Mouse (Mus musculus) CH12.LX (cell line): ENCODE measurements around the gene Gramd1b. TPM values are rescaled to one million over a fixed set of nuclear protein-coding genes. Genes with fewer than 3 reads are reported as not detected.

Experiments used
- DNase-seq: peaks from one replicate; pipeline ENCODE4 v3.0.0-alpha.2; 2013; ENCODE audit errors: extremely low read depth
- H3K27ac ChIP-seq: 2 replicates; pipeline ENCODE4 v1.5.1; 2012; ENCODE audit warnings: low read depth, mild to moderate bottlenecking, control low read depth, moderate library complexity; ENCODE audit not compliant: insufficient read depth
- H3K27me3 ChIP-seq: replicated peaks from 2 replicates; pipeline ENCODE3; 2012; ENCODE audit warnings: inconsistent platforms
- H3K36me3 ChIP-seq, 2 experiments: replicated peaks in 1 of 2; 2 replicates each; pipeline versions ENCODE3 to v1.6.1; 2012; ENCODE audit warnings: inconsistent platforms in 1 of 2, low read length in 1 of 2, mild to moderate bottlenecking in 1 of 2, mixed read lengths in 1 of 2, moderate library complexity in 1 of 2; ENCODE audit not compliant: control insufficient read depth in 1 of 2, insufficient read depth in 1 of 2
- H3K4me1 ChIP-seq, 2 experiments: 2 replicates each; pipeline ENCODE4 v1.6.1; 2012; ENCODE audit warnings: inconsistent platforms in 1 of 2, moderate library complexity in 1 of 2; ENCODE audit not compliant: insufficient read depth in 2 of 2, control insufficient read depth in 1 of 2
- H3K4me2 ChIP-seq: 2 replicates; pipeline ENCODE4 v1.6.1; 2012; ENCODE audit warnings: low read depth, mild to moderate bottlenecking, control low read depth; ENCODE audit not compliant: poor library complexity, insufficient read depth, severe bottlenecking
- H3K4me3 ChIP-seq, 3 experiments: fragments of 150-350 bp in 1 of 3; sonication (generic) in 1 of 3; replicated peaks in 1 of 3; 2 replicates each; pipeline versions ENCODE3 to v1.5.1; 2011 to 2012; ENCODE audit warnings: low read depth in 2 of 3, low read length in 2 of 3, mild to moderate bottlenecking in 2 of 3, moderate library complexity in 2 of 3, control low read depth in 1 of 3, improper control_type of control experiment in 1 of 3, inconsistent platforms in 1 of 3, mixed read lengths in 1 of 3; ENCODE audit not compliant: poor library complexity in 1 of 3
- H3K79me2 ChIP-seq: replicated peaks from 2 replicates; pipeline ENCODE4 v1.6.1; 2012; ENCODE audit warnings: mild to moderate bottlenecking, moderate library complexity; ENCODE audit not compliant: control insufficient read depth, poor library complexity, insufficient read depth, severe bottlenecking; ENCODE audit errors: extremely low read depth
- H3K9ac ChIP-seq: 2 replicates; pipeline ENCODE4 v1.6.1; 2012; ENCODE audit warnings: low read depth, mild to moderate bottlenecking, control low read depth, moderate library complexity; ENCODE audit not compliant: insufficient read depth
- H3K9me3 ChIP-seq: replicated peaks from 2 replicates; pipeline ENCODE3; 2012; ENCODE audit warnings: low read length, inconsistent platforms, mixed read lengths
- BHLHE40 ChIP-seq: IDR thresholded peaks from 2 replicates; pipeline ENCODE4 v1.6.1; 2011; ENCODE audit warnings: mild to moderate bottlenecking, low read depth, low read length, improper control_type of control experiment
- CHD1 ChIP-seq: IDR thresholded peaks from 2 replicates; pipeline ENCODE4 v1.6.1; 2012; ENCODE audit warnings: low read depth, low read length, improper control_type of control experiment, inconsistent platforms
- E2F4 ChIP-seq: IDR thresholded peaks from 2 replicates; pipeline ENCODE4 v1.6.1; 2011; ENCODE audit warnings: low read depth, low read length, improper control_type of control experiment; ENCODE audit not compliant: insufficient replicate concordance
- EP300 ChIP-seq: IDR thresholded peaks from 2 replicates; pipeline ENCODE4 v1.6.1; 2011; ENCODE audit warnings: low read length, improper control_type of control experiment
- IRF4 ChIP-seq: IDR thresholded peaks from 2 replicates; pipeline ENCODE4 v1.6.1; 2014; ENCODE audit warnings: low read depth, mild to moderate bottlenecking, inconsistent platforms, low read length, improper control_type of control experiment
- JUND ChIP-seq: conservative IDR thresholded peaks from 2 replicates; pipeline ENCODE4 v1.6.1; 2011; ENCODE audit warnings: low read depth, low read length, improper control_type of control experiment
- MAFK ChIP-seq: IDR thresholded peaks from 2 replicates; pipeline ENCODE4 v1.6.1; 2011; ENCODE audit warnings: low read length, improper control_type of control experiment; ENCODE audit not compliant: insufficient replicate concordance
- MAZ ChIP-seq: IDR thresholded peaks from 2 replicates; pipeline ENCODE4 v1.6.1; 2012; ENCODE audit warnings: low read depth, mild to moderate bottlenecking, inconsistent platforms, low read length, improper control_type of control experiment, moderate library complexity
- MXI1 ChIP-seq: IDR thresholded peaks from 2 replicates; pipeline ENCODE4 v1.6.1; 2011; ENCODE audit warnings: mild to moderate bottlenecking, low read depth, low read length, improper control_type of control experiment
- MYC ChIP-seq: IDR thresholded peaks from 2 replicates; pipeline ENCODE4 v1.6.1; 2011; ENCODE audit warnings: low read depth, mild to moderate bottlenecking, improper control_type of control experiment, low read length
- NRF1 ChIP-seq: IDR thresholded peaks from 2 replicates; pipeline ENCODE4 v1.6.1; 2014; ENCODE audit warnings: low read depth, mild to moderate bottlenecking, inconsistent platforms, low read length, improper control_type of control experiment, moderate library complexity
- PAX5 ChIP-seq: IDR thresholded peaks from 2 replicates; pipeline ENCODE4 v1.6.1; 2012; ENCODE audit warnings: low read length, inconsistent platforms, mixed read lengths
- POLR2AphosphoS2 ChIP-seq: IDR thresholded peaks from 2 replicates; pipeline ENCODE4 v1.6.1; 2011; ENCODE audit warnings: low read depth, low read length, improper control_type of control experiment
- RCOR1 ChIP-seq: conservative IDR thresholded peaks from 2 replicates; pipeline ENCODE4 v1.6.1; 2012; ENCODE audit warnings: low read depth, mild to moderate bottlenecking, inconsistent platforms, low read length, improper control_type of control experiment
- SIN3A ChIP-seq: IDR thresholded peaks from 2 replicates; pipeline ENCODE4 v1.6.1; 2012; ENCODE audit warnings: low read length, improper control_type of control experiment, inconsistent platforms
- UBTF ChIP-seq: IDR thresholded peaks from 2 replicates; pipeline ENCODE4 v1.6.1; 2012; ENCODE audit warnings: low read depth, mild to moderate bottlenecking, inconsistent platforms, low read length, improper control_type of control experiment, moderate library complexity
- USF1 ChIP-seq: IDR thresholded peaks from 2 replicates; pipeline ENCODE4 v1.6.1; 2014; ENCODE audit warnings: low read depth, mild to moderate bottlenecking, inconsistent platforms, low read length, improper control_type of control experiment
- USF2 ChIP-seq: conservative IDR thresholded peaks from 2 replicates; pipeline ENCODE4 v1.6.1; 2011; ENCODE audit warnings: low read depth, low read length, improper control_type of control experiment
- ZMIZ1 ChIP-seq: IDR thresholded peaks from 2 replicates; pipeline ENCODE4 v1.6.1; 2012; ENCODE audit warnings: low read depth, mild to moderate bottlenecking, inconsistent platforms, low read length, improper control_type of control experiment
- ZNF384 ChIP-seq: IDR thresholded peaks from 2 replicates; pipeline ENCODE4 v1.6.1; 2012; ENCODE audit warnings: low read depth, low read length, improper control_type of control experiment, inconsistent platforms
- dilution Hi-C: fragments of 300-500 bp; cut with MboI; formaldehyde crosslinking; loops from 2 replicates; pipeline ENCODE4 v1.14.3; 2020; ENCODE audit warnings: low sequenced_read_pairs; ENCODE audit not compliant: extremely low pct_unique_long_range_greater_than_20kb, extremely low pct_ligation_motif_present
- in situ Hi-C: fragments of 300-500 bp; cut with MboI; formaldehyde crosslinking; loops from 3 replicates; pipeline ENCODE4 v1.14.3; 2019; ENCODE audit warnings: low sequenced_read_pairs, low pct_ligation_motif_present, low pct_unique_long_range_greater_than_20kb, mixed read lengths
- polyA plus RNA-seq: library from polyadenylated mRNA; unstranded; fragments of >175 nt; gene quantifications from 2 replicates; pipeline ENCODE4 v1.2.1, GENCODE M21; 2012; ENCODE audit warnings: low read depth; ENCODE audit not compliant: insufficient read length
- total RNA-seq, 2 experiments: library from RNA; depleted of rRNA; stranded (reverse); fragments of 300-350 nt in 1 of 2; fragments of >200 nt in 1 of 2; gene quantifications; 2 replicates each; pipeline ENCODE4 v1.2.3; 2012 to 2014

Gramd1b gene
- total and polyA plus RNA-seq, 3 experiments = 13.3 to 40.8 (median 16.7) TPM

GRCm38 (mm10) chr9:40437891-40438290, 93.3 kb downstream of the Gramd1b start:
- DNase-seq = no peak
- TF ChIP-seq JUND (no peak), NRF1 (no peak), BHLHE40 (no peak), EP300 (no peak), MYC (no peak), PAX5 (no peak)
- H3K4me1 ChIP-seq = peaks cover 3 to 23% of the 10 kb centered on the region in 2 experiments; a peak in 3 of 4 replicates
- H3K4me3 ChIP-seq = no peak overlapping the region
- peaks cover 4% of the 10 kb centered on the region for H3K9me3 ChIP-seq
- dilution Hi-C loops (no loop called here), in situ Hi-C loops (no loop called here)
- H3K9ac ChIP-seq = no peak overlapping the region
- no peaks in the 10 kb centered on the region for H3K79me2 ChIP-seq
- no peaks in the 10 kb centered on the region for H3K27me3 ChIP-seq
- peaks cover 0 to 20% of the 10 kb centered on the region in 2 experiments for H3K36me3 ChIP-seq
- H3K4me2 ChIP-seq = no peak overlapping the region
- no peak overlapping the region for H3K27ac ChIP-seq

- Histone ChIP-seq H3K9ac (no peak overlapping the region), H3K36me3 (peaks cover 0 to 9% of the 10 kb centered on the region in 2 experiments), H3K9me3 (peaks cover 7% of the 10 kb centered on the region), H3K27ac (no peak overlapping the region), H3K27me3 (no peaks in the 10 kb centered on the region), H3K4me2 (no peak overlapping the region), H3K79me2 (no peaks in the 10 kb centered on the region), H3K4me1 (peaks cover 3 to 20% of the 10 kb centered on the region in 2 experiments; a peak in 3 of 4 replicates), H3K4me3 (no peak overlapping the region)
- TF ChIP-seq UBTF = no peak
- no peak for TF ChIP-seq SIN3A
- no peak for TF ChIP-seq IRF4
- TF ChIP-seq JUND = no peak
- TF ChIP-seq MXI1 = no peak
- no peak for TF ChIP-seq ZMIZ1
- TF ChIP-seq USF2 = no peak
- TF ChIP-seq PAX5 = no peak
- TF ChIP-seq MYC = no peak
- no peak for TF ChIP-seq MAFK
- TF ChIP-seq MAZ = no peak
- TF ChIP-seq E2F4 = no peak
- TF ChIP-seq ZNF384 = no peak
- TF ChIP-seq USF1 = no peak
- no peak for TF ChIP-seq CHD1
- TF ChIP-seq RCOR1 = no peak
- no peak for TF ChIP-seq BHLHE40
- no peak for TF ChIP-seq POLR2AphosphoS2
- in situ Hi-C loops = no loop called here
- no peak for DNase-seq
- dilution Hi-C loops = no loop called here
Observed at GRCm38 (mm10) chr9:40433286-40433685, 97.9 kb downstream of the Gramd1b start.
